Mouse (Mus musculus) forebrain, embryonic 11.5 days (tissue): ENCODE data around the gene Fez2. TPM values are rescaled to one million over a fixed set of nuclear protein-coding genes. Genes with fewer than 3 reads are reported as not detected.

Source experiments
- ATAC-seq: fragments of 200-750 bp; cut with Nextera tagmentation; replicated peaks from 2 replicates; pipeline ENCODE4 v1.8.0; 2017; ENCODE audit warnings: moderate TSS enrichment; ENCODE audit not compliant: low FRiP score
- DNase-seq: peaks from one replicate; pipeline ENCODE4 v3.0.0-alpha.2; 2017; ENCODE audit warnings: low spot score
- H3K27ac ChIP-seq: fragments of 300-500 bp; sonication (generic); 2 replicates; pipeline ENCODE4 v1.5.1; 2014; ENCODE audit warnings: low read depth, low read length
- H3K27me3 ChIP-seq: fragments of 300-500 bp; sonication (generic); 2 replicates; pipeline ENCODE4 v1.6.1; 2014; ENCODE audit warnings: mild to moderate bottlenecking, low read length, mixed read lengths; ENCODE audit not compliant: control insufficient read depth, insufficient read depth
- H3K36me3 ChIP-seq: fragments of 300-500 bp; sonication (generic); 2 replicates; pipeline ENCODE4 v1.6.1; 2014; ENCODE audit warnings: mild to moderate bottlenecking, low read length, moderate library complexity, mixed read lengths; ENCODE audit not compliant: control insufficient read depth, insufficient read depth
- H3K4me1 ChIP-seq: fragments of 300-500 bp; sonication (generic); replicated peaks from 2 replicates; pipeline ENCODE4 v1.6.1; 2014; ENCODE audit warnings: low read length, mixed read lengths; ENCODE audit not compliant: control insufficient read depth, insufficient read depth
- H3K4me2 ChIP-seq: fragments of 300-500 bp; sonication (generic); 2 replicates; pipeline ENCODE4 v1.6.1; 2014; ENCODE audit warnings: low read depth, mild to moderate bottlenecking, low read length, moderate library complexity, mixed read lengths; ENCODE audit not compliant: severe bottlenecking
- H3K4me3 ChIP-seq: fragments of 300-500 bp; sonication (generic); 2 replicates; pipeline ENCODE4 v1.5.1; 2014; ENCODE audit warnings: low read depth, low read length
- H3K9ac ChIP-seq: fragments of 300-500 bp; sonication (generic); 2 replicates; pipeline ENCODE4 v1.6.1; 2014; ENCODE audit warnings: low read length
- H3K9me3 ChIP-seq: fragments of 300-500 bp; sonication (generic); 2 replicates; pipeline ENCODE4 v1.6.1; 2016; ENCODE audit warnings: low read length, mixed read lengths; ENCODE audit not compliant: control insufficient read depth
- WGBS: fragments of 180-500 bp; shearing (Covaris S2); extraction: QIAGEN DNeasy Blood & Tissue Kit; methylation state at CpG from one replicate; pipeline ENCODE4 v1.1.7; 2014; 5-methylcytosine and 5-hydroxymethylcytosine counted together
- polyA plus RNA-seq: library from polyadenylated mRNA; unstranded; fragments of >200 nt; fragmentation: Nextera tagmentation; extraction: Ambion mirVana; gene quantifications from 2 replicates; pipeline ENCODE4 v1.2.1, GENCODE M21; 2014

The Fez2 gene
- polyA plus RNA-seq, 1 experiment from 2014 or later = 35.7 TPM

DNA sequence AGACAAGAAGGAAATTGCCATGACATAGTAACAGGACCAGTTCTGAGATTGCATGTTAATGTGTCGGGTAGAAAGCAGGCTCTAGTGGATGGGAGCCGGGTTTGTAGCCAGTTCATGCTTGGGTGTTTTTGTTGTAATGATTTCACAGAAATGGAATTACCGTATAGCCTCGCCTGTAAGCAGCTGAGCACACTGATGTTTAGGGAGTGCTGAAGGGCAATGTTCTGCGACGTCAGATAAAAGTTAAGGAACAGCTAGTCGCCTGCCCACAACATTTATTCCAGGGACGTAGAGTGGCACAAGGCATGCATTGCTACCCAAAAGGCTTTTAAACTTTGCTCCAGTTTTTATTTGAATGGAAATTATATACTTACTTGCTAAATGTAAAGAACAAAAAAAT lies 86.5 kb downstream of the Fez2 start:
- no peaks in the 10 kb centered on the region for H3K4me1 ChIP-seq

DNA sequence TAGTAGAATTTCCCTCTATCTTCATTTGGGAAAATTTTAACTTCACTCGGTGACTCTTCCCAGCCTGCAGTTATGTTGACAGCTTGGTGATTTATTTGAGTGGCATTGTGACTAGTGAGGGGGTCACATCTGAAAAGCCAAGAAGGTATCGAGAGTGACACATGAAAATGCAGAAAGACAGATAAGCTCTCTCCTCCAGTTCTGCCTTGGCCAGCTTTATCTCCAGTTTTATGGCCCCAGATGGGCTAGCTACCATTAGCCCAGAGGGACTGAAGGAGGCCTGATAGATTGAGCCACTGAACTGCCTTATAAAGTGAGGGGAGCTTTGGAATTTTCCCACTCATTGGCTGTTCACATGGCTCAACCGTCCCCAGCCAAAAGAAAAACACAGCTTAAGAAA lies 89.7 kb downstream of the Fez2 start:
- no peak for ATAC-seq
- Histone ChIP-seq H3K9ac (no peak overlapping the region), H3K36me3 (no peaks in the 10 kb centered on the region), H3K9me3 (no peaks in the 10 kb centered on the region), H3K4me1 (no peaks in the 10 kb centered on the region), H3K27ac (no peak overlapping the region), H3K4me2 (no peak overlapping the region), H3K27me3 (no peaks in the 10 kb centered on the region), H3K4me3 (no peak overlapping the region)
- no peak for DNase-seq
- 87% methylated on average over 3 of the region's 3 CpGs for WGBS

More for the DNA sequence above, 86.5 kb downstream of the Fez2 start:
- Histone ChIP-seq H3K27ac (no peak overlapping the region), H3K36me3 (no peaks in the 10 kb centered on the region), H3K9me3 (no peaks in the 10 kb centered on the region), H3K9ac (no peak overlapping the region), H3K4me3 (no peak overlapping the region), H3K27me3 (no peaks in the 10 kb centered on the region), H3K4me2 (no peak overlapping the region)
- 94% methylated on average over 8 of the region's 8 CpGs for WGBS
- ATAC-seq (no peak), DNase-seq (no peak)

DNA sequence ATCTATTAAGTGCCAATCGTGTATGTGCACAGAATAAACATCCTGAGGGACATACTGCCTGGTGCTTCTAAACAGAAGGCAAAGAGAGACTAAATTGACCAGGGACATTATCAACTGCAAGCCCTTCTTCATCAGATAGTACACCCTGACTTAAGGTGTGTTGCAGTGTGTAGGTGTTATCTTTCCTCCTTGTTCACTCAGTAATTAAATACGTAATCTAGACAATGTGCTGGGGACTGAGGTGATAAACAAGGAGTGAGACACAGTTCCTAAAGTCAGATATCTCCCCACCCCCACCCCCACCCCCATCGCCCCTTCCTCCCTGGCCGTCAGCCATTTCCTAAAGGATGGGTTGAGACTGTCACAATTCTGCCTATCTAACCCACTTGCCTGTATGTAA lies 90.8 kb downstream of the Fez2 start:
- no peak overlapping the region for H3K4me2 ChIP-seq
- no peak overlapping the region for H3K27ac ChIP-seq
- DNase-seq (no peak), ATAC-seq (no peak)
- H3K36me3 ChIP-seq = no peaks in the 10 kb centered on the region
- no peaks in the 10 kb centered on the region for H3K9me3 ChIP-seq
- no peaks in the 10 kb centered on the region for H3K4me1 ChIP-seq
- no peak overlapping the region for H3K9ac ChIP-seq
- 89% methylated on average over 4 of the region's 4 CpGs for WGBS
- H3K4me3 ChIP-seq = no peak overlapping the region
- H3K27me3 ChIP-seq = no peaks in the 10 kb centered on the region

DNA sequence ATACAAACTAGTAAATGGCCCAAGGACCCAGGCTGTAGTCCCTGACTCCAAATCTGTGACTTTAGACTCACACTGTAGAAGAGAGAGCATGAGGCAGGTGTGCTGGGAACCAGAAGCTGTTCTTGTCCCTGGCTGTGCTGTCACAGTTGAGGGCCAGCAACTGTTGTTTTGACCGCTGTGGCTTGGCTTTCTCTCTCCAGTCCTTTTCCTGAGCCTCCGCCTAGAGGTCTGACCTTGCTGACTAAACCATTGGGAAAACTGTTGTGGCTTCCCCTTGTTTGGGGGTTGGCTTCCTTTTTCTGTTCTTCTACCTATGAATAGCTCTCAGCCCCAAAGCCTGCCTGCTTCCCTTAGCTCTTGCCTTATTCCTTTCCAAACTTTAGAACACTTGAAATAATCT lies 91.6 kb downstream of the Fez2 start:
- H3K27me3 ChIP-seq = no peaks in the 10 kb centered on the region
- H3K4me2 ChIP-seq = no peak overlapping the region
- H3K9ac ChIP-seq = no peak overlapping the region
- H3K4me1 ChIP-seq = no peaks in the 10 kb centered on the region
- no peaks in the 10 kb centered on the region for H3K9me3 ChIP-seq
- DNase-seq (no peak), ATAC-seq (no peak)
- H3K36me3 ChIP-seq = no peaks in the 10 kb centered on the region
- no peak overlapping the region for H3K4me3 ChIP-seq
- no peak overlapping the region for H3K27ac ChIP-seq
- WGBS = 86% methylated on average over 2 of the region's 2 CpGs

GRCm38 (mm10) chr17:78325761-78326332 lies 92.1 kb downstream of the Fez2 start:
- Histone ChIP-seq H3K9me3 (no peaks in the 10 kb centered on the region), H3K27ac (no peak overlapping the region), H3K4me2 (no peak overlapping the region), H3K9ac (no peak overlapping the region), H3K36me3 (no peaks in the 10 kb centered on the region), H3K4me1 (no peaks in the 10 kb centered on the region), H3K27me3 (no peaks in the 10 kb centered on the region), H3K4me3 (no peak overlapping the region)
- ATAC-seq = no peak
- WGBS = 80% methylated on average over 7 of the region's 7 CpGs
- DNase-seq = no peak

GRCm38 (mm10) chr17:78322369-78323335 lies 95.3 kb downstream of the Fez2 start:
- Histone ChIP-seq H3K4me2 (no peak overlapping the region), H3K9ac (no peak overlapping the region), H3K27me3 (no peaks in the 10 kb centered on the region), H3K27ac (no peak overlapping the region), H3K4me1 (no peaks in the 10 kb centered on the region), H3K4me3 (no peak overlapping the region), H3K36me3 (no peaks in the 10 kb centered on the region; the same call in 1 of the 2 replicates), H3K9me3 (no peaks in the 10 kb centered on the region)
- ATAC-seq (no peak), DNase-seq (no peak)
- WGBS = 67% methylated on average over 18 of the region's 18 CpGs

DNA sequence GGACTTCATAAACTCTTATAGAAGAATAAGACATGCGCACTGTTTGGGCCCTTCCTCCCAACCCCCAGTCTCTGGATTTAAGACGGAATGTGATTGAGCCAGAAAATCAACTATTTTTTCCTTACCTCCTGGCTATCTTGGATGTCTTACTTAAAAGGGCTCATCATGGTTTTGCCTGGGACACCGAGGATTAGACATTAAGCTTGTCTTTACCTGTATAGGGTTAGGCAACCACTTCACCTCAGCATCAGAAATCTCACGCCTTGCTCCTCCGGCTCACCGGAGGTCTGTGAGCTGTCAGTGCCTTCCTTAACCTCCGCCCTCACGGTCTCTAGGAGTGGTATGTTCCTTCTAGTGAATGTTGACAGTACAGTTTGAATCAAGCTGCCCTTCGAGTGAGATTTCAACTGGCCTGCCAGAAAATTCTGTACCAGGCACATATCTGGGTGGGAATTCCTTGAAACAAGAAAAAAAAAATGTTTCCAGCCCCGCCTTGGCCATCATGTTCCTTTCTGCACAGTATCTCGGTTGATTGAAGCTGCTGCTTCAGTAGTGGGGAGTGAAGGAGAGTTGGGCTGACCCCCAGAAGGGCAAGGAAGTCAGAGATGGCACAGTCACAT lies 96.6 kb downstream of the Fez2 start:
- Histone ChIP-seq H3K4me3 (no peak overlapping the region), H3K9me3 (no peaks in the 10 kb centered on the region), H3K4me1 (no peaks in the 10 kb centered on the region), H3K27ac (no peak overlapping the region), H3K9ac (no peak overlapping the region), H3K4me2 (no peak overlapping the region), H3K27me3 (no peaks in the 10 kb centered on the region), H3K36me3 (no peaks in the 10 kb centered on the region; the same call in 1 of the 2 replicates)
- ATAC-seq = no peak
- DNase-seq = no peak
- 88% methylated on average over 11 of the region's 11 CpGs for WGBS
